Mouse (Mus musculus): ENCODE measurements around the gene Ttll9.

DNA sequence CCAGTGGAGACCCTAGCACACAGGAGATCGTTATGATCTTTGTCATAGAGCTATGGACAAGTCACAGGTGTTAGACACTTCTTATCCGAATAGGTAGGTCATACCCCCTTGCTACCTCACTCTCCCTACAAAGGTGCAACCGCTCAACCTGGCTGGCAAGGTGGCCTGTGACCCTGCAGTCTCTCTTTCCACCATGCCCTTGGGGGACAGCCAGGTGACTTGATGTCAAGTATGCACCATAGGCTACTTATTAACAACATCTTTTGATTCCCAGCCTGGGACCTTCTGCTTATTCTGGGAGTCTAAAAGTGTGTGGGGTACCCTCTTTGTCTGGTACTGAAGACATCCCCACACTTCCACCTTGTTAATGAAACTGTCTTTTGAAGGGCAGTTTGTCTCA, 4.2 kb upstream of the Ttll9 start:
- no peak for TF ChIP-seq CTCF (IDR thresholded peaks at IDR 0.05; ENCODE audit: low read depth)
- no peak for TF ChIP-seq EP300 (IDR thresholded peaks at IDR 0.05; ENCODE audit: low read depth)
